Mouse (Mus musculus) lung, adult 2 months (tissue): Measurements from ENCODE around the gene Capn5.

Experiments
- CTCF ChIP-seq: fragments of 200-500 bp; IDR thresholded peaks from 2 replicates; pipeline ENCODE4 v1.5.1; 2011; ENCODE audit warnings: mild to moderate bottlenecking, low read length, control low read depth; ENCODE audit not compliant: insufficient read depth
- POLR2A ChIP-seq: fragments of 200-500 bp; IDR thresholded peaks from 2 replicates; pipeline ENCODE4 v1.6.1; 2011; ENCODE audit warnings: low read depth, mild to moderate bottlenecking, control low read depth, low read length, borderline replicate concordance; ENCODE audit errors: extremely low read depth

DNA sequence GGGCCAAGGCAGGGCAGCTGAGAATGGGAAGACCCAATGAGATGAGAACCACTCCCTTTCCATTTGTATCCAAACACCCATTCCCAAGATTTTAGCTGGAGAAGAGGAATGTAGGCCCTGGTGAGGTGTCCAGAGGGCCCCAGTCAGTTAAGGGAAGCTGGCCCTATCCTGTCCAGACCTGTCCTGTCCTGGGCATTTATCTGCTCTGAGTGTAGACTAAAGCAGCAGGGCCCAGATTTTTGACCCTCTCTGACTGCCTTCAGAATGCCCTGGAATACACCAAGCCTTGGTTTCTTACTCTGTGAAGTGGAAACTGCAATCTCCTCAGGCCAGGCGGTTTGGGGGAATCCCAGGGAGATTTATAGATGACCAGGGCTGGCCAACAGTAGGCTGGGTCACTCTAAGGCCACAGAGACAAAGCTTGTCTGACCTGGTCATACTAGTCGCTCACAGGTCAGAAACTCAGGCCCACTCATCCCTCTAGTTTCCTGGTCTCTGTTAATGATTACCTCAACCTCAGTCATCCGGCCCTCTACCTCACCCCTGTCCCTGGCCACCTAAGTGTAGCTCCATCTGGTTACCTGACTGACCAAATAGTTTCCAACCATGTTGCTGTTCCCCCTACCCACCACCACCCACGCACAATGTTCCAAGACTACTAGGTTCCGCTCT lies 622 bp upstream of the Capn5 start:
- TF ChIP-seq CTCF (no peak), POLR2A (no peak)
